Mouse (Mus musculus) midbrain, embryonic 15.5 days (tissue): ENCODE measurements around the gene Prima1. TPM values are rescaled to one million over a fixed set of nuclear protein-coding genes. Genes with fewer than 3 reads are reported as not detected.

Source experiments
- ATAC-seq: fragments of 200-750 bp; cut with Nextera tagmentation; replicated peaks from 2 replicates; pipeline ENCODE4 v1.8.0; 2017; ENCODE audit warnings: moderate TSS enrichment
- H3K27ac ChIP-seq: fragments of 300-500 bp; sonication (generic); 2 replicates; pipeline ENCODE4 v1.5.1; 2015; ENCODE audit warnings: mild to moderate bottlenecking, inconsistent platforms
- H3K27me3 ChIP-seq: fragments of 300-500 bp; sonication (generic); replicated peaks from 2 replicates; pipeline ENCODE4 v1.6.1; 2015; ENCODE audit warnings: inconsistent platforms
- H3K36me3 ChIP-seq: fragments of 300-500 bp; sonication (generic); replicated peaks from 2 replicates; pipeline ENCODE4 v1.6.1; 2015; ENCODE audit warnings: inconsistent platforms
- H3K4me1 ChIP-seq: fragments of 300-500 bp; sonication (generic); 2 replicates; pipeline ENCODE4 v1.6.1; 2015; ENCODE audit warnings: inconsistent platforms
- H3K4me2 ChIP-seq: fragments of 300-500 bp; sonication (generic); 2 replicates; pipeline ENCODE4 v1.6.1; 2015; ENCODE audit warnings: inconsistent platforms, mild to moderate bottlenecking, moderate library complexity
- H3K4me3 ChIP-seq: fragments of 300-500 bp; sonication (generic); 2 replicates; pipeline ENCODE4 v1.5.1; 2015; ENCODE audit warnings: mild to moderate bottlenecking, inconsistent platforms
- H3K9ac ChIP-seq: fragments of 300-500 bp; sonication (generic); 2 replicates; pipeline ENCODE4 v1.6.1; 2015; ENCODE audit warnings: mild to moderate bottlenecking, inconsistent platforms
- H3K9me3 ChIP-seq: fragments of 300-500 bp; sonication (generic); 2 replicates; pipeline ENCODE4 v1.6.1; 2016; ENCODE audit warnings: inconsistent platforms
- WGBS: fragments of 180-500 bp; shearing (Covaris S2); methylation state at CpG from one replicate; pipeline ENCODE4 v1.1.7; 2015; ENCODE audit warnings: mixed read lengths; 5-methylcytosine and 5-hydroxymethylcytosine counted together
- polyA plus RNA-seq: library from polyadenylated mRNA; unstranded; fragments of >200 nt; fragmentation: Nextera tagmentation; extraction: Ambion mirVana; gene quantifications from 2 replicates; pipeline ENCODE4 v1.2.1, GENCODE M21; 2015

The Prima1 gene
- polyA plus RNA-seq: 1.2 and 1.5 TPM in 2 replicates

GRCm38 (mm10) chr12:103242083-103242581, at the start of gene Prima1:
Gene Prima1 (minus strand): TSS chr12:103242150.
- H3K4me2 ChIP-seq: peak within 1 kb of the TSS; percentile 89
- no peaks in the 10 kb centered on the region; the same call in 1 of the 2 replicates for H3K27me3 ChIP-seq
- under 1% methylated on average over 54 of the region's 54 CpGs for WGBS
- peaks cover 9% of the 10 kb centered on the region for H3K4me1 ChIP-seq
- H3K9ac ChIP-seq: peak within 1 kb of the TSS; percentile 50
- H3K27ac ChIP-seq: peak within 1 kb of the TSS; percentile 73
- H3K4me3 ChIP-seq: peak within 1 kb of the TSS; percentile 61
- ATAC-seq: peak; percentile 78
- no peaks in the 10 kb centered on the region for H3K36me3 ChIP-seq
- no peaks in the 10 kb centered on the region for H3K9me3 ChIP-seq

GRCm38 (mm10) chr12:103287276-103287675, 45.3 kb upstream of the Prima1 start:
- Histone ChIP-seq H3K9ac (no peak overlapping the region), H3K4me1 (no peaks in the 10 kb centered on the region), H3K36me3 (no peaks in the 10 kb centered on the region), H3K4me2 (no peak overlapping the region), H3K9me3 (no peaks in the 10 kb centered on the region), H3K27ac (no peak overlapping the region), H3K4me3 (no peak overlapping the region), H3K27me3 (no peaks in the 10 kb centered on the region)
- ATAC-seq: no peak
- 65% methylated on average over 4 of the region's 4 CpGs for WGBS

GRCm38 (mm10) chr12:103283411-103283810, 41.5 kb upstream of the Prima1 start:
- Histone ChIP-seq H3K36me3 (no peaks in the 10 kb centered on the region), H3K27me3 (no peaks in the 10 kb centered on the region), H3K27ac (no peak overlapping the region), H3K9ac (no peak overlapping the region), H3K4me1 (no peaks in the 10 kb centered on the region), H3K9me3 (no peaks in the 10 kb centered on the region), H3K4me2 (no peak overlapping the region), H3K4me3 (no peak overlapping the region)
- 91% methylated on average over 3 of the region's 3 CpGs for WGBS
- ATAC-seq: no peak

- Histone ChIP-seq H3K27ac (no peak overlapping the region), H3K4me2 (no peak overlapping the region), H3K4me1 (no peaks in the 10 kb centered on the region), H3K27me3 (no peaks in the 10 kb centered on the region), H3K9ac (no peak overlapping the region), H3K9me3 (no peaks in the 10 kb centered on the region), H3K36me3 (no peaks in the 10 kb centered on the region), H3K4me3 (no peak overlapping the region)
- 67% methylated on average over 6 of the region's 6 CpGs for WGBS
- ATAC-seq: no peak
These were observed 41.0 kb upstream of the Prima1 start for GRCm38 (mm10) chr12:103282936-103283335.

DNA sequence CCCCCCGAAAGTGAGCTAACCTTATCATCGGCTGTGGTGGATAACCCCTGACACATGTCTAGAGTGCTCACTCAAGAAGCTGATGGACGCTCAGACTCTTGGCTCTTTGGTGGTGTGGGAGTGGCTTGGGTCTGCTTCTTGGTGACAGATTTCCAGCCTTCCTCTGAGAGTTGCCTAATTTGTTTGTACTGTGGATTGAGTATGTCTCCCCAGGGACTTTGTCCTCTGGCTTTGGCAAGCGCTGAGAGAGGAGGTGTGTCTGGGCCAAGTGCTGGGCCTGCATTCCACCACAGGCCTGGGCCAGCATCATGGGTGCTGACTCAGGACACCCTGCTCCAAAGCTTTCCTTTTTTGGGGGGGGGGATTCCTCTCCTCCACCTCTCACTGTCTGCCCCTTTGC, 40.0 kb upstream of the Prima1 start:
- H3K36me3 ChIP-seq: no peaks in the 10 kb centered on the region
- ATAC-seq: no peak
- H3K4me3 ChIP-seq: no peak overlapping the region
- no peak overlapping the region for H3K4me2 ChIP-seq
- H3K9ac ChIP-seq: no peak overlapping the region
- no peaks in the 10 kb centered on the region for H3K4me1 ChIP-seq
- no peaks in the 10 kb centered on the region for H3K9me3 ChIP-seq
- H3K27ac ChIP-seq: no peak overlapping the region
- 85% methylated on average over 4 of the region's 4 CpGs for WGBS
- no peaks in the 10 kb centered on the region for H3K27me3 ChIP-seq

- no peak for ATAC-seq
- no peak overlapping the region for H3K27ac ChIP-seq
- no peaks in the 10 kb centered on the region for H3K9me3 ChIP-seq
- H3K36me3 ChIP-seq: no peaks in the 10 kb centered on the region
- no peaks in the 10 kb centered on the region for H3K4me1 ChIP-seq
- no peak overlapping the region for H3K4me3 ChIP-seq
- H3K27me3 ChIP-seq: no peaks in the 10 kb centered on the region
- no peak overlapping the region for H3K4me2 ChIP-seq
- WGBS: 91% methylated on average over 2 of the region's 2 CpGs
- H3K9ac ChIP-seq: no peak overlapping the region
These were observed 39.5 kb upstream of the Prima1 start for GRCm38 (mm10) chr12:103281491-103281890.

DNA sequence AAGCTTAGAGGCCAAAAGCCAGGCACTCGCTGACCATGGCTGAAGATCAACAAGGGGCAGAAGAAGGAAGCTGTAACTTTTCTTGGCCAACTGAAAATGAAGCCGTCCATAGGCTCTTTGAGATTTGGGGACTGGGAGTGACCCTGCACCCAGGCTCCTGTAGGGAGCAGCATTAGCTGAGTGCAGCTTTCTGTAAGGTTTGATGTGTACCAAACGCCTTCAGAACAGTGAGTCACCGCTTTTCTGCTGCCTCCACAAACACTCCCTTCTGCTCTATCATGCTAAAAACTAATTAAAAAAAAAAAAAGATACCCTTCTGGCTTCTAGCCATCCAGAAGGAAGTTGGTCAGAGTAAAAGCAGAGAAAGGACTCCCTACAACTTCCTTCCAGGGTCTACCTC, 34.5 kb upstream of the Prima1 start:
- no peak overlapping the region for H3K4me2 ChIP-seq
- no peak overlapping the region for H3K27ac ChIP-seq
- no peak overlapping the region for H3K9ac ChIP-seq
- 87% methylated on average over 4 of the region's 4 CpGs for WGBS
- H3K9me3 ChIP-seq: no peaks in the 10 kb centered on the region
- H3K27me3 ChIP-seq: no peaks in the 10 kb centered on the region
- ATAC-seq: no peak
- H3K4me1 ChIP-seq: no peaks in the 10 kb centered on the region
- no peak overlapping the region for H3K4me3 ChIP-seq
- no peaks in the 10 kb centered on the region for H3K36me3 ChIP-seq

GRCm38 (mm10) chr12:103273732-103274131, 31.8 kb upstream of the Prima1 start:
- no peak overlapping the region for H3K27ac ChIP-seq
- H3K9me3 ChIP-seq: no peaks in the 10 kb centered on the region
- 89% methylated on average over 2 of the region's 2 CpGs for WGBS
- no peaks in the 10 kb centered on the region for H3K36me3 ChIP-seq
- H3K4me2 ChIP-seq: no peak overlapping the region
- no peaks in the 10 kb centered on the region for H3K4me1 ChIP-seq
- H3K9ac ChIP-seq: no peak overlapping the region
- H3K27me3 ChIP-seq: no peaks in the 10 kb centered on the region
- H3K4me3 ChIP-seq: no peak overlapping the region
- no peak for ATAC-seq

- H3K9ac ChIP-seq: no peak overlapping the region
- H3K9me3 ChIP-seq: no peaks in the 10 kb centered on the region
- no peak for ATAC-seq
- H3K4me2 ChIP-seq: no peak overlapping the region
- no peaks in the 10 kb centered on the region for H3K36me3 ChIP-seq
- H3K27ac ChIP-seq: no peak overlapping the region
- 65% methylated on average over 6 of the region's 6 CpGs for WGBS
- H3K27me3 ChIP-seq: no peaks in the 10 kb centered on the region
- H3K4me3 ChIP-seq: no peak overlapping the region
- H3K4me1 ChIP-seq: no peaks in the 10 kb centered on the region
These were observed 31.1 kb upstream of the Prima1 start for GRCm38 (mm10) chr12:103273051-103273450.

DNA sequence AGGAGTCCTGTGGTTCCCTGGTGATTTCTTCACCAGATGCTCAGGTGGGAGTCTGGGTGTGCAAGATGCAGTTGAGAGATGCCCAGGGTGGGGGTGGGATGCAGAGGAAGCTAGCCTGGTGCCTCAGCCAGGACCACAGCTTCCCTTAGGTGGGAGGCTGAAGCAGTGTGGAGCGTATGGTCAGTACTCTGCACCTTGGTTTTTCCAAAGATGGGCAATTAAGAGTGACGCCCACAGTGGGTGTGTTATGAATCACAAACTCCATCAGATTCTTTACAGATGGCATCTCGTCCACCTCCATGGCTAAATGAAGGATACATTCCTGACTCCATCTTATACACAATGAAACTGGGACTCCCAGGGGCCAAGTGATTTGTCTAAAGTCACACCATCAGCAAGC, 30.2 kb upstream of the Prima1 start:
- 95% methylated on average over 3 of the region's 3 CpGs for WGBS
- H3K9me3 ChIP-seq: no peaks in the 10 kb centered on the region
- H3K4me3 ChIP-seq: no peak overlapping the region
- no peak overlapping the region for H3K9ac ChIP-seq
- H3K36me3 ChIP-seq: no peaks in the 10 kb centered on the region
- H3K4me2 ChIP-seq: no peak overlapping the region
- no peak overlapping the region for H3K27ac ChIP-seq
- H3K27me3 ChIP-seq: no peaks in the 10 kb centered on the region
- no peaks in the 10 kb centered on the region for H3K4me1 ChIP-seq
- no peak for ATAC-seq

DNA sequence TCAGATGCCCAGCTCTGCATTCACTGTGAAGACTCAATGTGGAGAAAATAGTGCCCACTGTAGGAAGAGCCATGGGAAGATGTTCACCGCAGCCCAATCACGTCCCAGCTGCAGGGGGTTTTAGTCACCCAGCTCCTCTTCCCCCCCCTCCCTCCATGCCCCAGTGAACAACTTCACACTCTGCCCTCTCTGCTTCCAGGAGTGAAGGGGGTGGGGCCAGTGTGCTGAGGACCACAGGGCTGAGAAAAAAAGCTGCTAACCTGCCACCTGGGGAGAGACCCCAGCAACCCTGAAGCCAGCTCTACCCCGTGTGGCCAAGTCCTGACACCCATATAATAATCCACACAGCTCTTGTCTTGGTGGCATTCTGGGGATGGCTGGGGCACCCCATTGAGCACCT, 24.7 kb upstream of the Prima1 start:
- no peak overlapping the region for H3K4me2 ChIP-seq
- H3K4me1 ChIP-seq: no peaks in the 10 kb centered on the region
- H3K27me3 ChIP-seq: no peaks in the 10 kb centered on the region
- no peak overlapping the region for H3K27ac ChIP-seq
- ATAC-seq: no peak
- H3K36me3 ChIP-seq: no peaks in the 10 kb centered on the region
- 26% methylated on average over 3 of the region's 3 CpGs for WGBS
- H3K4me3 ChIP-seq: no peak overlapping the region
- H3K9ac ChIP-seq: no peak overlapping the region
- no peaks in the 10 kb centered on the region for H3K9me3 ChIP-seq

DNA sequence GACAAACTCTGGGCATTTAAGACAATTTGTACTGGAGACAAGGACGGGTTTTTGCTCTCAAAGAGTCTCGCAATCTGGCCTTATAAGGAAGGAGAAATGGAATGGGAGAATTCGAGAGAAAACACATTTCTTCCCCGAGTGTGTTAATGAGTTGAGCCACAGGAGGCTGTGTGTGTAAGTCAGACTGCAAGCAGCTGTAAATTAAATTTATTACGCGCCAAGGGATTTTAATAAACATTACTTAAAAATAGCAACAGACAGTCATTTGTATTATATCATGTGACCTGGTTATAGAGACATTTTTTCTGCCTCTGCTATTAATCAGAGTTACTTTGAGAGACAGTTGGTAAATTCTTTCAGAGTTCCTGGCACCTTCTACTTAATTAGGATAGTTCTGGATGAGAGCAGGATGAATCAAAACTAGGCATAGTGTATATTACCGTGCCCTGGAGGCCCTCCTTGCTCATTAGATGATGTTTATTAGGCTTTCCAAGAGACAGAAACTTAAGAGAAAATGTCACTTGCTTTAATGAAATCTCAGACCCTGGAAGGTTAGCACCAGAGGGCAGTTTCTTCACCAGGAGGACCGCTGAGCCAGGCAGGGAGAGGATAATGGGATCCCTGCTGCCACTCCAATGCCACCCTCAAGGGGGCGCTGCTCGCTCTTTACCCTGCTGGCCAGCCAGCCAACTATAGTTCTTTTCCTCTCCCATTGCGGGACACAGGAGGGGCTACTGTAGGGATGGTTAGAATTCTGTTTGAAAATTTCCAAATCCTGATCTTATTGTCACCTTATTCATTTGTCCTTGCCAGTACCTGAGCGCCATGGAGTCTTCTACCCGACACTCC, 20.3 kb upstream of the Prima1 start:
- no peak for ATAC-seq
- no peak overlapping the region for H3K9ac ChIP-seq
- H3K27ac ChIP-seq: no peak overlapping the region
- H3K4me2 ChIP-seq: no peak overlapping the region
- no peak overlapping the region for H3K4me3 ChIP-seq
- no peaks in the 10 kb centered on the region for H3K27me3 ChIP-seq
- no peaks in the 10 kb centered on the region for H3K4me1 ChIP-seq
- H3K36me3 ChIP-seq: no peaks in the 10 kb centered on the region
- 61% methylated on average over 13 of the region's 13 CpGs for WGBS
- H3K9me3 ChIP-seq: no peaks in the 10 kb centered on the region

- no peaks in the 10 kb centered on the region for H3K27me3 ChIP-seq
- H3K36me3 ChIP-seq: no peaks in the 10 kb centered on the region
- no peaks in the 10 kb centered on the region for H3K9me3 ChIP-seq
- ATAC-seq: no peak
- H3K4me1 ChIP-seq: no peaks in the 10 kb centered on the region
- H3K9ac ChIP-seq: no peak overlapping the region
- WGBS: 92% methylated on average over 8 of the region's 8 CpGs
- no peak overlapping the region for H3K4me3 ChIP-seq
- H3K27ac ChIP-seq: no peak overlapping the region
- no peak overlapping the region for H3K4me2 ChIP-seq
These were observed 11.0 kb upstream of the Prima1 start for GRCm38 (mm10) chr12:103252901-103253434.
